Mouse (Mus musculus) CH12.LX (cell line): ENCODE measurements at regions not wholly inside any gene's neighbourhood (a gene's known extent, or its start where the extent isn't known, plus 50 kb on each side); places are given as distances from the start of the nearest gene placed in this dataset.

Source experiments
- DNase-seq: peaks from one replicate; pipeline ENCODE4 v3.0.0-alpha.2; 2013; ENCODE audit errors: extremely low read depth
- H3K27ac ChIP-seq: 2 replicates; pipeline ENCODE4 v1.5.1; 2012; ENCODE audit warnings: low read depth, mild to moderate bottlenecking, control low read depth, moderate library complexity; ENCODE audit not compliant: insufficient read depth
- H3K27me3 ChIP-seq: replicated peaks from 2 replicates; pipeline ENCODE3; 2012; ENCODE audit warnings: inconsistent platforms
- H3K36me3 ChIP-seq, 2 experiments: replicated peaks in 1 of 2; 2 replicates each; pipeline versions ENCODE3 to v1.6.1; 2012; ENCODE audit warnings: inconsistent platforms in 1 of 2, low read length in 1 of 2, mild to moderate bottlenecking in 1 of 2, mixed read lengths in 1 of 2, moderate library complexity in 1 of 2; ENCODE audit not compliant: control insufficient read depth in 1 of 2, insufficient read depth in 1 of 2
- H3K4me1 ChIP-seq, 2 experiments: 2 replicates each; pipeline ENCODE4 v1.6.1; 2012; ENCODE audit warnings: inconsistent platforms in 1 of 2, moderate library complexity in 1 of 2; ENCODE audit not compliant: insufficient read depth in 2 of 2, control insufficient read depth in 1 of 2
- H3K4me2 ChIP-seq: 2 replicates; pipeline ENCODE4 v1.6.1; 2012; ENCODE audit warnings: low read depth, mild to moderate bottlenecking, control low read depth; ENCODE audit not compliant: poor library complexity, insufficient read depth, severe bottlenecking
- H3K4me3 ChIP-seq, 3 experiments: fragments of 150-350 bp in 1 of 3; sonication (generic) in 1 of 3; replicated peaks in 1 of 3; 2 replicates each; pipeline versions ENCODE3 to v1.5.1; 2011 to 2012; ENCODE audit warnings: low read depth in 2 of 3, low read length in 2 of 3, mild to moderate bottlenecking in 2 of 3, moderate library complexity in 2 of 3, control low read depth in 1 of 3, improper control_type of control experiment in 1 of 3, inconsistent platforms in 1 of 3, mixed read lengths in 1 of 3; ENCODE audit not compliant: poor library complexity in 1 of 3
- H3K79me2 ChIP-seq: replicated peaks from 2 replicates; pipeline ENCODE4 v1.6.1; 2012; ENCODE audit warnings: mild to moderate bottlenecking, moderate library complexity; ENCODE audit not compliant: control insufficient read depth, poor library complexity, insufficient read depth, severe bottlenecking; ENCODE audit errors: extremely low read depth
- H3K9ac ChIP-seq: 2 replicates; pipeline ENCODE4 v1.6.1; 2012; ENCODE audit warnings: low read depth, mild to moderate bottlenecking, control low read depth, moderate library complexity; ENCODE audit not compliant: insufficient read depth
- H3K9me3 ChIP-seq: replicated peaks from 2 replicates; pipeline ENCODE3; 2012; ENCODE audit warnings: low read length, inconsistent platforms, mixed read lengths
- BHLHE40 ChIP-seq: IDR thresholded peaks from 2 replicates; pipeline ENCODE4 v1.6.1; 2011; ENCODE audit warnings: mild to moderate bottlenecking, low read depth, low read length, improper control_type of control experiment
- CHD2 ChIP-seq: IDR thresholded peaks from 2 replicates; pipeline ENCODE4 v1.6.1; 2011; ENCODE audit warnings: low read length, improper control_type of control experiment
- CTCF ChIP-seq, 2 experiments: IDR thresholded peaks in 1 of 2; conservative IDR thresholded peaks in 1 of 2; 2 replicates each; pipeline ENCODE4 v1.5.1; 2011 to 2012; ENCODE audit warnings: low read depth in 2 of 2, low read length in 2 of 2, improper control_type of control experiment in 1 of 2, inconsistent platforms in 1 of 2, mild to moderate bottlenecking in 1 of 2, moderate library complexity in 1 of 2
- ELF1 ChIP-seq: IDR thresholded peaks from 2 replicates; pipeline ENCODE4 v1.6.1; 2014; ENCODE audit warnings: low read depth, mild to moderate bottlenecking, inconsistent platforms, low read length, improper control_type of control experiment
- ETS1 ChIP-seq: conservative IDR thresholded peaks from 2 replicates; pipeline ENCODE4 v1.6.1; 2012; ENCODE audit warnings: low read depth, mild to moderate bottlenecking, inconsistent platforms, low read length, improper control_type of control experiment, moderate library complexity
- GABPA ChIP-seq: IDR thresholded peaks from 2 replicates; pipeline ENCODE4 v1.6.1; 2012; ENCODE audit warnings: low read depth, low read length, improper control_type of control experiment, inconsistent platforms; ENCODE audit not compliant: insufficient replicate concordance
- HCFC1 ChIP-seq: IDR thresholded peaks from 2 replicates; pipeline ENCODE4 v1.6.1; 2012; ENCODE audit warnings: low read depth, mild to moderate bottlenecking, inconsistent platforms, low read length, improper control_type of control experiment
- IRF4 ChIP-seq: IDR thresholded peaks from 2 replicates; pipeline ENCODE4 v1.6.1; 2014; ENCODE audit warnings: low read depth, mild to moderate bottlenecking, inconsistent platforms, low read length, improper control_type of control experiment
- JUN ChIP-seq: IDR thresholded peaks from 2 replicates; pipeline ENCODE4 v1.6.1; 2011; ENCODE audit warnings: low read depth, mild to moderate bottlenecking, low read length, improper control_type of control experiment, moderate library complexity; ENCODE audit not compliant: insufficient read depth
- MAFK ChIP-seq: IDR thresholded peaks from 2 replicates; pipeline ENCODE4 v1.6.1; 2011; ENCODE audit warnings: low read length, improper control_type of control experiment; ENCODE audit not compliant: insufficient replicate concordance
- MAX ChIP-seq: IDR thresholded peaks from 2 replicates; pipeline ENCODE4 v1.6.1; 2011; ENCODE audit warnings: low read length, improper control_type of control experiment
- MAZ ChIP-seq: IDR thresholded peaks from 2 replicates; pipeline ENCODE4 v1.6.1; 2012; ENCODE audit warnings: low read depth, mild to moderate bottlenecking, inconsistent platforms, low read length, improper control_type of control experiment, moderate library complexity
- MEF2A ChIP-seq: IDR thresholded peaks from 2 replicates; pipeline ENCODE4 v1.6.1; 2014; ENCODE audit warnings: low read depth, mild to moderate bottlenecking, inconsistent platforms, low read length, improper control_type of control experiment, borderline replicate concordance
- MXI1 ChIP-seq: IDR thresholded peaks from 2 replicates; pipeline ENCODE4 v1.6.1; 2011; ENCODE audit warnings: mild to moderate bottlenecking, low read depth, low read length, improper control_type of control experiment
- MYC ChIP-seq: IDR thresholded peaks from 2 replicates; pipeline ENCODE4 v1.6.1; 2011; ENCODE audit warnings: low read depth, mild to moderate bottlenecking, improper control_type of control experiment, low read length
- NELFE ChIP-seq: IDR thresholded peaks from 2 replicates; pipeline ENCODE4 v1.6.1; 2011; ENCODE audit warnings: low read depth, low read length, improper control_type of control experiment
- PAX5 ChIP-seq: IDR thresholded peaks from 2 replicates; pipeline ENCODE4 v1.6.1; 2012; ENCODE audit warnings: low read length, inconsistent platforms, mixed read lengths
- POLR2A ChIP-seq: IDR thresholded peaks from 2 replicates; pipeline ENCODE4 v1.6.1; 2011; ENCODE audit warnings: low read depth, mild to moderate bottlenecking, improper control_type of control experiment, low read length
- RAD21 ChIP-seq: IDR thresholded peaks from 2 replicates; pipeline ENCODE4 v1.6.1; 2011; ENCODE audit warnings: low read depth, mild to moderate bottlenecking, low read length, improper control_type of control experiment, moderate library complexity
- RCOR1 ChIP-seq: conservative IDR thresholded peaks from 2 replicates; pipeline ENCODE4 v1.6.1; 2012; ENCODE audit warnings: low read depth, mild to moderate bottlenecking, inconsistent platforms, low read length, improper control_type of control experiment
- SIN3A ChIP-seq: IDR thresholded peaks from 2 replicates; pipeline ENCODE4 v1.6.1; 2012; ENCODE audit warnings: low read length, improper control_type of control experiment, inconsistent platforms
- SMC3 ChIP-seq: IDR thresholded peaks from 2 replicates; pipeline ENCODE4 v1.6.1; 2011; ENCODE audit warnings: low read depth, low read length, improper control_type of control experiment
- TBP ChIP-seq: conservative IDR thresholded peaks from 2 replicates; pipeline ENCODE4 v1.6.1; 2011; ENCODE audit warnings: low read depth, low read length, improper control_type of control experiment
- UBTF ChIP-seq: IDR thresholded peaks from 2 replicates; pipeline ENCODE4 v1.6.1; 2012; ENCODE audit warnings: low read depth, mild to moderate bottlenecking, inconsistent platforms, low read length, improper control_type of control experiment, moderate library complexity
- USF1 ChIP-seq: IDR thresholded peaks from 2 replicates; pipeline ENCODE4 v1.6.1; 2014; ENCODE audit warnings: low read depth, mild to moderate bottlenecking, inconsistent platforms, low read length, improper control_type of control experiment
- USF2 ChIP-seq: conservative IDR thresholded peaks from 2 replicates; pipeline ENCODE4 v1.6.1; 2011; ENCODE audit warnings: low read depth, low read length, improper control_type of control experiment
- ZC3H11A ChIP-seq: IDR thresholded peaks from 2 replicates; pipeline ENCODE4 v1.6.1; 2012; ENCODE audit warnings: low read depth, mild to moderate bottlenecking, inconsistent platforms, low read length, improper control_type of control experiment
- ZMIZ1 ChIP-seq: IDR thresholded peaks from 2 replicates; pipeline ENCODE4 v1.6.1; 2012; ENCODE audit warnings: low read depth, mild to moderate bottlenecking, inconsistent platforms, low read length, improper control_type of control experiment
- dilution Hi-C: fragments of 300-500 bp; cut with MboI; formaldehyde crosslinking; loops from 2 replicates; pipeline ENCODE4 v1.14.3; 2020; ENCODE audit warnings: low sequenced_read_pairs; ENCODE audit not compliant: extremely low pct_unique_long_range_greater_than_20kb, extremely low pct_ligation_motif_present
- in situ Hi-C: fragments of 300-500 bp; cut with MboI; formaldehyde crosslinking; loops from 3 replicates; pipeline ENCODE4 v1.14.3; 2019; ENCODE audit warnings: low sequenced_read_pairs, low pct_ligation_motif_present, low pct_unique_long_range_greater_than_20kb, mixed read lengths

GRCm38 (mm10) chr12:52368034-52368433, 135.7 kb upstream of the Arhgap5 start:
- TF ChIP-seq SIN3A (no peak), POLR2A (no peak), NELFE (no peak), RAD21 (no peak), ZC3H11A (no peak), BHLHE40 (no peak), ETS1 (no peak), MXI1 (no peak), CHD2 (no peak), RCOR1 (no peak), MAZ (no peak), UBTF (no peak), HCFC1 (no peak), MEF2A (no peak), SMC3 (no peak)
- H3K79me2 ChIP-seq = no peaks in the 10 kb centered on the region
- no peak overlapping the region for H3K27ac ChIP-seq
- no peaks in the 10 kb centered on the region for H3K9me3 ChIP-seq
- H3K4me3 ChIP-seq = no peak overlapping the region
- in situ Hi-C loops (no loop called here), dilution Hi-C loops (no loop called here)
- peaks cover 0 to 10% of the 10 kb centered on the region in 2 experiments; a peak in 1 of 4 replicates for H3K4me1 ChIP-seq
- H3K36me3 ChIP-seq = no peaks in the 10 kb centered on the region
- H3K27me3 ChIP-seq = no peaks in the 10 kb centered on the region
- no peak overlapping the region for H3K9ac ChIP-seq
- no peak overlapping the region for H3K4me2 ChIP-seq
- no peak for DNase-seq

- H3K4me3 ChIP-seq = no peak overlapping the region
- no peak overlapping the region for H3K4me2 ChIP-seq
- no peaks in the 10 kb centered on the region for H3K79me2 ChIP-seq
- no peak for TF ChIP-seq MEF2A
- no peak for TF ChIP-seq MAFK
- no peak for TF ChIP-seq TBP
- TF ChIP-seq PAX5 = no peak
- TF ChIP-seq IRF4 = no peak
- no peak for TF ChIP-seq ELF1
- TF ChIP-seq MAX = no peak
- TF ChIP-seq MYC = no peak
- no peak for TF ChIP-seq USF2
- no peak for TF ChIP-seq CTCF (conservative IDR thresholded peaks at IDR 0.05 in 1 of 2, IDR thresholded peaks at IDR 0.05 in 1 of 2; ENCODE audit: low read depth in 2 of 2, low read length in 2 of 2)
- no peak for TF ChIP-seq JUN
- TF ChIP-seq ZMIZ1 = no peak
- no peak for TF ChIP-seq USF1
- no peak for TF ChIP-seq GABPA
- dilution Hi-C loops (no loop called here), in situ Hi-C loops (no loop called here)
- DNase-seq = no peak
- H3K36me3 ChIP-seq = no peaks in the 10 kb centered on the region
- H3K27me3 ChIP-seq = no peaks in the 10 kb centered on the region
- no peak overlapping the region for H3K27ac ChIP-seq
- H3K9me3 ChIP-seq = no peaks in the 10 kb centered on the region
- H3K9ac ChIP-seq = no peak overlapping the region
- H3K4me1 ChIP-seq = peaks cover 0 to 10% of the 10 kb centered on the region in 2 experiments; a peak in 1 of 4 replicates
Observed at GRCm38 (mm10) chr12:52368466-52368865, 135.3 kb upstream of the Arhgap5 start.
